Mouse (Mus musculus) megakaryocyte, adult 5-6 weeks (primary cell): ENCODE measurements around the gene Gtf3c4. TPM values are rescaled to one million over a fixed set of nuclear protein-coding genes. Genes with fewer than 3 reads are reported as not detected.

Experiments
- ATAC-seq: 2 replicates; pipeline ENCODE4 v1.8.0; 2016; ENCODE audit warnings: mild to moderate bottlenecking, inconsistent platforms; ENCODE audit not compliant: poor library complexity, severe bottlenecking
- total RNA-seq, 2 experiments: library from RNA; stranded (forward) in 1 of 2; stranded (reverse) in 1 of 2; fragments of 153-499, 151-499 nt in 1 of 2; fragments of 221-1000, 200-1000 nt in 1 of 2; gene quantifications; 2 replicates each; pipeline versions ENCODE4 v1.2.3 to v1.2.4; 2015 to 2017

Gene Gtf3c4
- total RNA-seq, 2 experiments from 2014 or later, result 6.1 to 8.4 TPM

DNA sequence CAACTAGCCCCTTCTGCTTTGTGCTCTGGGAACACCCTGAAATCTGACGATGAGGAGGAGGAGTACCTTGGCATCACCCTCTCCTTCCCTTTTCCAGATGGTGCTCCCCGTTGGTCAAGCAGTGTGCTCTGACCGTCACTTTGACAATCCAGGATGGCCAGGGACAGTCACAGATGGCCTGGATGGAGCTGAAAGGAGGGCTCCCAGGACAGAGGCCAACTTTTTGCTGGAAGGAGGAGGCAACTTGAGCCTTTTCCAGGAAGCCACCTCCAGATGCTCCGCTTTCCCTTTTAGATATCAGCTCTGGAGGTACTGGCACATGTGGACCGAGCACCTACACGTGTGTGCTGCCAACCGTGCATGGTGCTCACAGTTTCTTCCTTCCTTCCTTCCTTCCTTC is 36.8 kb downstream of the Gtf3c4 start:
- ATAC-seq, result no peak

DNA sequence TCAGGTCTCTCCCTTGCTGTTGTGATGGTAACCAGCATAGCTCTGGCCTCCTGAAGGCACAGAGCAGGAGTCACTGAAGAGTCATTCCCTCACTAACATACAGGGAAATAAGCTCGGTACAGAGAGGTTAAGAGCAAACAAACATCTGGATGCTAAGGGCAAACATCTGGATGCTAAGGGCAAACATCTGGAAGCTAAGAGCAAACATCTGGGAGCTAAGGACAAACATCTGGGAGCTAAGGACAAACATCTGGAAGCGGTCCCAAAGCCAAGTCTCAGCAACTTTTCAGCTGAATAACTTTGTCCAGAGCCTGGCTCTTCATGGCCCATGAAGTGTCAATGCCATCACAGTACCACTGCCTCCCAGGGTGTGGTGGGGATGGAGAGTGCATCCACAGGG is 40.6 kb downstream of the Gtf3c4 start:
- ATAC-seq, result no peak

DNA sequence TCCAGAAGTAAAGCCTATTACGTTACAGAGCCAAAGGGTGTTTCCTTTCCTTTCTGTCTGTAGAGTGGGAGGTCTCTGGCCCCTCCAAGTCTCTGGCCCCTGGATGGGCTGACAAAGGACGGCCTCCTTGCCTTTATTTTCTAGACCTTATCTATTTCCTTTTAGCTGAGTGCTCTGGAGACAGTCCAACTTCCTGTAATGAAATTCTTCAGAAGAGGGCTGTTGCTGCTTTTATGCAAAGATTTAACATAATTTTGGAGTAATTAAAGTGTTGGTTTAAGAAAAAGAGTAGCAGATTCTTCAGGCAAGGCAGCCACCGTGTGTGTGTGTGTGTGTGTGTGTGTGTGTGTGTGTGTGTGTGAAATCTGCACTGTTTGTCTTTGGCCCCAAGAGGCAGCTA is 41.8 kb downstream of the Gtf3c4 start:
- ATAC-seq, result no peak

DNA sequence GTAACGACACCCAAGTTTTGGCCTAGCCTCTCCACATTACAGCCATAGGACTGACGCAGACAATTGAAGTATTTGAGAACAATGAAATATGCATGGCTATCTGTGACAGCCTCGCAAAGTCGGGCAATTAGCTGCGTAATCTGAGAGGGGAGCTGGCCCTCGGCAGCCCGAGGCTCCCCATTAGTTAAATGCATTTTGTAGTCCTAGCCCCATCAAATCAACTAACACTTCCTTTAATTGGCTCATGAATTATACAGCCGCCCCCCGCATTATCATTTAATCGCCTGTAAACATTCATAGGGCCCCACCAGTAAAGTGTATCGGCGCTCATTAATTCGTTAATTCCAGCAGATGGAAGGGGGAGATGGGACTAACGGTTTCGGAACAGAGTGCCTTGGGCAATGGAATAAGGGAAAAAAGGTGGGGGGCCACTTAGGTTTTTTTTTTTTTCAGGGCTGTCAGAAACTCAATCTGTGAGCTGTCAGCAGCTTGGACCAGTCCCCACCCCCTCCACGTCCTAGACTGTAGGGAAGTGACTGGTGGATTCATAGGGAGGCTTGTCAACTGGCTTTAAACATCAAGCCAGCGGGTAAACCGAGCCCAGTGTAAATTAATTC is 42.6 kb downstream of the Gtf3c4 start:
- ATAC-seq, result no peak

DNA sequence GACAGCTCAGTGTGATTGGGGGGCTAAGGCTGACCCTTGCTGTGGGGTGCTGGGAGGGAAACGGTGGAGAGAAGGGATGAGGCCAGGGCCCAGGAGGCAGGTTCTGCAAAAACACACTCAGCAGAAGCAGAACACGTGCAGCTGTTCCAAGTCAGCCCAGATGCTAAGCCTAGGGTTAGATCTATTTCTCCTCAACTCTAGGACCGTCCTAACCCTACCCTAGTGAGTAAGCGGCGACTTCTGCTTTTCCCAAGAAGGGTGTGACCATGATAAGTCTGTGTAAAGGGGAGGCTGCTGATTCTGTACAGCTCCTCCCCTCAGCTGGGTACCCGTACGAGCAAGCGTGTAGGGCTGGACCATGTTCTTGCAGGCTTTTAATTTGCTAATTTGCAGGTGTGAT is 43.9 kb downstream of the Gtf3c4 start:
- peak; percentile 76 for ATAC-seq

DNA sequence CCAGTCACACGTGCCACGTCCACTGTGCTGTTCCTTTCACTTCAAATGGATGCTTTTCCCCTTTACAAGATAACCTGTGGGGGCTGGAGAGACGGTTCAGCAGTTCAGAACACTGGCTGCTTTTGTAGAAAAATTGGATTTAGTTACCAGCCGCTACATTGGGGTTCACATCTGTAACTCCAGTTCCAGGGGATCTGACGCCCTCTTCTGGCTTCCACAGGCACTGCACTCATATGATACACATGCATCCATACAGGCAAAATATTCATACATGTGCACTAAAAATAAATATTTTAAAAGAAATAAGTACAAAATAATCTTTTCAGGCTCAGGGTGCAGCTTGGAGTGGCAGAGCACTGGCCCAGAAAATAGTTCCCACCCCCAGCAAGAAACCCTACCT is 45.5 kb downstream of the Gtf3c4 start:
- no peak for ATAC-seq

DNA sequence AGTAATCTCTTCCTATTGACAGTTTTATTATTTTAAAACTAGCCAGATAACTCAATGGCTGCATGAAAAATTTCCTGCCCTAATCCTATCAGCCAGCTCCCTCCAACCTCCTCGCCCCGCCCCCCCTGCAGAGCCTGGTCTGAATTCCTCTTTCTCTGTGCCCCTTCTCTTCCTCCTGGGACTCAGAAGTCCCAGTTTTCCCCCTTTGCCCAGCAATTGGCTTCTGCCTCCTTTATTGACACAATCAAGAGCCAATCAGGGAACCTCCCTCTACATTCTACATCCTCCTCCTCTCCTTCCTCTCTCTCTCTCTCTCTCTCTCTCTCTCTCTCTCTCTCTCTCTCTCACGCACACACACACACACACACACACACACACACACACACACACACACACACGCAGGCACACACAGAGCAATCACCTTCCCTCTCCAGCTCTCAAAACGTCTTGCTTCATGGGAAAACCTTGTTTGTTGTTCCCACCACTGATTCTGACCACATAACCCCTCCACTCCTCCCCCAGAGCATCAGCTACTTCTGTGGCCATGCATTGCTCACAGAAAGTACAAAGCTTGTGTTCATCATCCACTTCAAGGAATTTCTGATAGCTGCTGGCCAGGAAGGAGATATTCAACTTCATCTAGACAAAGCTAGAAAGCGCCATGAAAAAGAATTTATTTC is 47.1 kb downstream of the Gtf3c4 start:
- ATAC-seq, result no peak

DNA sequence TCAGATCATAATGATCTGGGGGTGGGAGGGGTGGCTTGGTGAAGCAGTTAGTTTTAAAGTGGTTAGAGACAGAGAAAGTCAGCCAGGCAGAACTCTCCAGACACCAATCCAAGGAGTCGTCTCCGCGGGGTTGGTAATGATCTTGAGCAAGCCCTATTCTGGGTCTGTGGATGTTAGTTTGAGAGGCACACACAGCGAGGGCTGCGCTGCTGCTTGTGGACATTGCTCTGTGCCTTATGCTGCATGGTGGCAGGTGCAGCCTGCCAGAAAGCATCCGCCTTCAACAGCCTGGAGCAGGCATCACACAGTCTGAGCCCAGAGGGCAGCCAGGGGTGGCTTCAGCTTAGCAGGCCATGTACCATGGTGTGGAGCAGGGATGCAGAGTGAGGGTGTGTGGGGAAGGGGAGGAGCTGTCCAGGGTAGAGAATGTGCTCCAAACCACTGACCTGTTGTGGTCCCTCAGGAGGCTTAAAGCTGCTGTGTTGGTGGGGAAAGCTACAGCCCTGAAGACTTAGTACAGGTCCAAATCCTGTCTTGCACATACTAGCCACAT is 53.0 kb downstream of the Gtf3c4 start:
- ATAC-seq, result no peak

DNA sequence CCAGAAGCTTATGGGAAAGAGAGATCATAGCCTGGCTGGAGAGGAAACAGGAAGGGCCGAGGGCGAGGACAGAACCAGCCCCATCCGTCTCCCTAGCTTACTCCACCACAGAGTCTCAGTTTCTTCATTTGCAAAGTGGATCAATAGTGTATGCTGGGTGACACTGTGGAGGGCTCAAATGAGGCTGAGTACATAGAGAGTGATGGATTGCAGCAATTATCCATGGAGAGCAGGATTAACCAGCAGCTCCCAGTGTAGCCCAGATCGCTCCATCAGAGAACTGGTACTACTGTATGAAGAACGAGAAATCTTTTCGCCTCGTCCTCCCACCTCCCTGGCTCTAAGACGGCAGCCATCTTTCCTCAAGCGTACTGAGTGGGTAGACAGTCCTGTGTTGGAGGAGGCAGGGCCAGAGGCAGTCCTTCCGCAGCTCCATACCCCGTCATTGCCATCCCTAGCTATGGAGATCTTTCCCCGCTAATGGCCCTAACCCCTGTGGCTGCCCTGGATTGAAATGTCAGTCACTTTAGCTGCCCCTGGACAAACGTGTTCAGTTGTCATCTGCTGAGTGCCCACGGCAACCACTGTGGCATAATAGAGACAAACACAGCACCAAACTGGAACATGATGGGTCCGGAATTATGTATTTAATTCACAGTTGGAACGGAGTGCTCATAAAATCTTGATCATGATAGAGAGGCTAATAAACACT is 53.6 kb downstream of the Gtf3c4 start:
- ATAC-seq, result no peak

DNA sequence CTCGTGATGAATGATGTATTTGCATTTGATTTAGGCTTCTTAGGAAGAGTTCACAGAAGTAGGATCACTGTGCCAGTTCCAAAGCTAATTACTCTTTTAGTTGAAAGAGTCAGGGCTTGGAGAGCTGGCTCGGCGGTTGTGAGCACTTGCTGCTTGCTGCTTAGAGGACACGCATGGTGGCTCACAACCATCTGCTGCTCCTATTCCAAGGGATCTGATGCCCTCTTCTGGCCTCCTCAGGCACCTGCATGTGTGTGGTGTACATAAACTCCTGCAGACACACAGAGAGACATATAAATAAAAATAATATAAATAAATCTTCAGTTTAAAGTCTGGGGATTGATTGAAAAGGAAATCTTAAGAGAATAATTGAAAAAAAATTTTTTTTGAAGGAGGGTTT is 58.9 kb downstream of the Gtf3c4 start:
- ATAC-seq, result no peak

DNA sequence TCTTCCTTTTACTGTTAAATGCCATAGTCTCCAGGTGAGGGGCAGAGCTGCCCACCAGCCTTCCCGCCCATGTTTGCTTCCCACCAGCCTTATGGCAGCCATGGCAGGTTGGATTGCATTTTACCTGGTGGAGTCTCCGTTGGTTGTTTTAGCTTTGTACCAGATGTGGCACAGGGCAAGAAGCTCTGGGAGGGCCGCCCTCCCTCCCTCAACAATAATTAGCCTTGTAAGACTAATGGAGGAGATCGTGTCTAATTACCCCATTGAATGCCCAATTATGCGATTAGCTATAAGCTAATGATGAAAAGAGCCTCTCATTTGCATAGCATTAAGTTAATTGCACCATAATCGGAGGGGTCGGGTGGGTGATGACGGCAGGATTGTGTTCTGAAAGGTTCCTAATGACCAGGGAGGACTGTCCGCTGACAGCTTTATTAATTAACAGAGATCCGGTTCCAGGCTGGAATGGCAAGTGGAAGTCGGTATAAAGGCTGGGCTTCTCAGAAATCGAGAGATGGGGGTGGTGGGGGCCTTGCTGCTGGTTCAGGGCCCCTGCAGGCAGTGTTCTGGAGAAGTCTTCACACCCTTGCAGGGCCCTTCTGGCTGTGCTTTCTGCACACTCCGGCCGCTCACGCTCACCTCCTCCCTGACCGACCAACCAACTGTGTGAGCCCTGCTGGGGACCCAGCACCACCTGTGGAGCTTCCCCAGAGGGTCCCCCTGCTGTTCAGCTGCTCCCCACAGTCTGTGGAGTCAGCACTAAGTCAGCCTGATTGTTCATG is 60.0 kb downstream of the Gtf3c4 start:
- ATAC-seq, result no peak

DNA sequence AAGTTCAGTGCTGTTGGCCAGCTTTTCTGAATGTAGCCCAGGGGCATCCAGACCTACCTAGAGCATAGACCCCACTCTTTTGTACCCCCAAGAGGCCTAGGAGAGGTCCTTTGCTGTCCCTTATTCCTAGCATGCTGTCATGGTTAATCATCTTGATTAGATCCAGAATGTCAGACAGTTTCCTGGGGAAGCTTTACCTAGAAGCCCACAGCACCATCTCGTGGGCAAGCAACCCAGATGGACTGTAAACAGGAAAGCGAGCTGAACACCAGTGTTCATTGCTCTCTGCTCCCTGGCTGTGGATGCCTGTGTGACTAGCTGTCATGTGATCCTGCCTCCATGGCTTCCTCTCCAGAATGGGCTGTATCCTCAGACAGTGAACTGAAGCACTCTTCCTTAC is 63.4 kb downstream of the Gtf3c4 start:
- no peak for ATAC-seq

DNA sequence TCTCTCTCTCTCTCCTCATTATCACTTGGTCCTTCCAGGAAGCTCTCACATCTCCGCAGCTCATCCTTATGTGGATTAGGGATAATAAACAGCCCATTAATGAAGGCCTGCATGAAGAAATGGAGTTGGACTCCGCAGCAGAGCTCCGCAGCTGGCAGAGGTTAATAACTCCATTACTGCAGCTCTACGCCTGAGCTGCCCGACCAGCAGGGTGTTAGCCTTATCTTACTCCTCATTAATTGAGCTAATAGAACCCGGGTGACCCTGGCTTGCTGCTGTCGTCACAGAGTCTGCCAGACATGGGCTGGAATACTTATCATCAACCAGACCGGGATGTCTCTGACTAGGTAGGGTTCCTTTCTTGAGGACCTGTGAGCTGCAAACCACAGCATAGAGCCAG is 66.1 kb downstream of the Gtf3c4 start:
- ATAC-seq, result no peak

Other genes with a start within 250 kb of the Gtf3c4 start
- 2.9 and 7.4 TPM in 2 replicates for gene Gfi1b, start 218.4 kb downstream of the Gtf3c4 start, total RNA-seq (2015)
- gene Gfi1b, start 218.4 kb downstream of the Gtf3c4 start, total RNA-seq (2017), result 6.1 and 7.8 TPM in 2 replicates
- 8.9 and 10.9 TPM in 2 replicates for gene Tsc1, start 199.1 kb downstream of the Gtf3c4 start, total RNA-seq (2015)
- gene Tsc1, start 199.1 kb downstream of the Gtf3c4 start, total RNA-seq (2017), result 11.7 and 12.9 TPM in 2 replicates
- 19.2 and 23.6 TPM in 2 replicates for gene Spaca9, start 140.6 kb downstream of the Gtf3c4 start, total RNA-seq (2015)
- gene Spaca9, start 140.6 kb downstream of the Gtf3c4 start, total RNA-seq (2017), result 23.2 and 28.0 TPM in 2 replicates
- 17.0 and 18.0 TPM in 2 replicates for gene Ak8, start 140.2 kb downstream of the Gtf3c4 start, total RNA-seq (2015)
- 5.9 and 6.4 TPM in 2 replicates for gene Ak8, start 140.2 kb downstream of the Gtf3c4 start, total RNA-seq (2017)
- gene Ddx31, start within 50 bp of the Gtf3c4 start, total RNA-seq (2015), result 6.0 and 9.6 TPM in 2 replicates
- 9.4 and 9.9 TPM in 2 replicates for gene Ddx31, start within 50 bp of the Gtf3c4 start, total RNA-seq (2017)
- gene Barhl1, start 76.3 kb upstream of the Gtf3c4 start, total RNA-seq (2015), result not detected in 2 replicates
- gene Barhl1, start 76.3 kb upstream of the Gtf3c4 start, total RNA-seq (2017), result not detected in 2 replicates
- 0.32 TPM in 1 of 2 replicates, not detected in the other for gene Cfap77, start 214.7 kb upstream of the Gtf3c4 start, total RNA-seq (2015)
- gene Cfap77, start 214.7 kb upstream of the Gtf3c4 start, total RNA-seq (2017), result not detected in 2 replicates
- 13.0 and 17.1 TPM in 2 replicates for gene Ttf1, start 219.9 kb upstream of the Gtf3c4 start, total RNA-seq (2015)
- 18.6 and 22.9 TPM in 2 replicates for gene Ttf1, start 219.9 kb upstream of the Gtf3c4 start, total RNA-seq (2017)